Mouse (Mus musculus): ENCODE measurements at regions not wholly inside any gene's neighbourhood (a gene's known extent, or its start where the extent isn't known, plus 50 kb on each side); places are given as distances from the start of the nearest gene placed in this dataset.
"Not testable (repeated sequence)": the region's sequence is repeated elsewhere in the genome, so short reads cannot be mapped to it uniquely, and the experiment has no call there.

GRCm38 (mm10) chr13:80709531-80710306 is 173.5 kb upstream of the Arrdc3 start:
- ATAC-seq (ENCODE audit: low FRiP score, low read depth) = no peak
- Histone ChIP-seq H3K27ac (replicated peaks) (no peak overlapping the region), H3K36me3 (no peaks in the 10 kb centered on the region), H3K4me2 (replicated peaks) (no peak overlapping the region), H3K9ac (replicated peaks) (no peak overlapping the region), H3K4me1 (peaks cover 2% of the 10 kb centered on the region; the same call in 1 of the 2 replicates), H3K27me3 (no peaks in the 10 kb centered on the region), H3K4me3 (no peak overlapping the region), H3K9me3 (no peaks in the 10 kb centered on the region)
- 55% methylated on average over 9 of the region's 9 CpGs for WGBS

- no peak overlapping the region for H3K4me3 ChIP-seq
- H3K9ac ChIP-seq (replicated peaks) = no peak overlapping the region
- H3K27ac ChIP-seq (replicated peaks) = no peak overlapping the region
- H3K4me1 ChIP-seq = no peaks in the 10 kb centered on the region
- H3K4me2 ChIP-seq (replicated peaks) = no peak overlapping the region
- WGBS = 72% methylated on average over 3 of the region's 3 CpGs
- H3K9me3 ChIP-seq = no peaks in the 10 kb centered on the region
- no peak for ATAC-seq (ENCODE audit: low FRiP score, low read depth)
- no peaks in the 10 kb centered on the region for H3K36me3 ChIP-seq
- H3K27me3 ChIP-seq = no peaks in the 10 kb centered on the region
Measured at GRCm38 (mm10) chr13:80719313-80719712, 163.9 kb upstream of the Arrdc3 start.

GRCm38 (mm10) chr13:80723215-80724006 is 159.8 kb upstream of the Arrdc3 start:
- H3K9me3 ChIP-seq = no peaks in the 10 kb centered on the region
- no peak overlapping the region for H3K4me2 ChIP-seq (replicated peaks)
- no peaks in the 10 kb centered on the region for H3K36me3 ChIP-seq
- no peaks in the 10 kb centered on the region for H3K27me3 ChIP-seq
- WGBS = 29% methylated on average over 4 of the region's 4 CpGs
- H3K4me1 ChIP-seq = no peaks in the 10 kb centered on the region
- H3K4me3 ChIP-seq = no peak overlapping the region
- H3K9ac ChIP-seq (replicated peaks) = no peak overlapping the region
- H3K27ac ChIP-seq (replicated peaks) = no peak overlapping the region
- ATAC-seq (ENCODE audit: low FRiP score, low read depth) = peak; percentile 54

- Histone ChIP-seq H3K36me3 (no peaks in the 10 kb centered on the region), H3K4me2 (replicated peaks) (no peak overlapping the region), H3K27me3 (no peaks in the 10 kb centered on the region), H3K9me3 (no peaks in the 10 kb centered on the region), H3K4me1 (no peaks in the 10 kb centered on the region), H3K27ac (replicated peaks) (no peak overlapping the region), H3K4me3 (no peak overlapping the region), H3K9ac (replicated peaks) (no peak overlapping the region)
- 95% methylated on average over 5 of the region's 5 CpGs for WGBS
- no peak for ATAC-seq (ENCODE audit: low FRiP score, low read depth)
Measured at GRCm38 (mm10) chr13:80729202-80729601, 154.0 kb upstream of the Arrdc3 start.

- no peaks in the 10 kb centered on the region for H3K27me3 ChIP-seq
- H3K9me3 ChIP-seq = no peaks in the 10 kb centered on the region
- H3K27ac ChIP-seq (replicated peaks) = no peak overlapping the region
- no peak for ATAC-seq (ENCODE audit: low FRiP score, low read depth)
- H3K4me2 ChIP-seq (replicated peaks) = no peak overlapping the region
- no peaks in the 10 kb centered on the region for H3K4me1 ChIP-seq
- H3K9ac ChIP-seq (replicated peaks) = no peak overlapping the region
- no peak overlapping the region for H3K4me3 ChIP-seq
- no peaks in the 10 kb centered on the region for H3K36me3 ChIP-seq
- 64% methylated on average over 2 of the region's 2 CpGs for WGBS
Measured at GRCm38 (mm10) chr13:80745991-80746390, 137.2 kb upstream of the Arrdc3 start.

GRCm38 (mm10) chr13:80747022-80747421 is 136.2 kb upstream of the Arrdc3 start:
- not testable (repeated sequence) for H3K9me3 ChIP-seq; H3K27me3 ChIP-seq; H3K36me3 ChIP-seq; H3K4me1 ChIP-seq; H3K9ac ChIP-seq (replicated peaks); H3K27ac ChIP-seq (replicated peaks); H3K4me3 ChIP-seq; H3K4me2 ChIP-seq (replicated peaks)
- 0 out of 2 replicates have a peak, but pooled peaks have one; percentile 67 for ATAC-seq (ENCODE audit: low FRiP score, low read depth)
- WGBS = 54% methylated on average over 6 of the region's 6 CpGs
